Mouse (Mus musculus): Measurements from ENCODE around the gene 4921539E11Rik. TPM values are rescaled to one million over a fixed set of nuclear protein-coding genes. Genes with fewer than 3 reads are reported as not detected.

The 4921539E11Rik gene
- not detected for polyA plus RNA-seq (2014; fragmentation: Illumina TruSeq; extraction: RNeasy Lipid Tissue Mini Kit (QIAGEN cat#74804))

GRCm38 (mm10) chr4:103290763-103291162, at the start of gene 4921539E11Rik:
Gene 4921539E11Rik, minus strand, starts transcription at chr4:103290863.

GRCm38 (mm10) chr4:103313587-103314525, 23.2 kb upstream of the 4921539E11Rik start, which contains the start of gene Oma1:
Gene Oma1, plus strand, starts transcription at chr4:103313812.

GRCm38 (mm10) chr4:103214925-103215820, 75.5 kb downstream of the 4921539E11Rik start, which contains the start of gene Slc35d1:
Gene Slc35d1, minus strand, starts transcription at chr4:103215164.

Other genes starting within 250 kb of the 4921539E11Rik start
- 262 TPM for gene Mier1, start 176.5 kb downstream of the 4921539E11Rik start, polyA plus RNA-seq (2014; fragmentation: Illumina TruSeq; extraction: RNeasy Lipid Tissue Mini Kit (QIAGEN cat#74804))
- 15.0 TPM for gene Wdr78, start 176.3 kb downstream of the 4921539E11Rik start, polyA plus RNA-seq (2014; fragmentation: Illumina TruSeq; extraction: RNeasy Lipid Tissue Mini Kit (QIAGEN cat#74804))
- 14.2 TPM for gene Slc35d1, start 75.7 kb downstream of the 4921539E11Rik start, polyA plus RNA-seq (2014; fragmentation: Illumina TruSeq; extraction: RNeasy Lipid Tissue Mini Kit (QIAGEN cat#74804))
- gene Oma1, start 22.9 kb upstream of the 4921539E11Rik start, polyA plus RNA-seq (2014; fragmentation: Illumina TruSeq; extraction: RNeasy Lipid Tissue Mini Kit (QIAGEN cat#74804)): 11.5 TPM